Mouse (Mus musculus): Measurements from ENCODE around the gene Kif26b. TPM values are rescaled to one million over a fixed set of nuclear protein-coding genes. Genes with fewer than 3 reads are reported as not detected.

The Kif26b gene
- total RNA-seq (2021) = 10 to 100 TPM; 28.6 to 29.9 TPM
- long read RNA-seq, partial matches to known transcripts = 3 of 5 reads
- long read RNA-seq, other reads (novel, unspliced or antisense) = 2 of 5 reads

DNA sequence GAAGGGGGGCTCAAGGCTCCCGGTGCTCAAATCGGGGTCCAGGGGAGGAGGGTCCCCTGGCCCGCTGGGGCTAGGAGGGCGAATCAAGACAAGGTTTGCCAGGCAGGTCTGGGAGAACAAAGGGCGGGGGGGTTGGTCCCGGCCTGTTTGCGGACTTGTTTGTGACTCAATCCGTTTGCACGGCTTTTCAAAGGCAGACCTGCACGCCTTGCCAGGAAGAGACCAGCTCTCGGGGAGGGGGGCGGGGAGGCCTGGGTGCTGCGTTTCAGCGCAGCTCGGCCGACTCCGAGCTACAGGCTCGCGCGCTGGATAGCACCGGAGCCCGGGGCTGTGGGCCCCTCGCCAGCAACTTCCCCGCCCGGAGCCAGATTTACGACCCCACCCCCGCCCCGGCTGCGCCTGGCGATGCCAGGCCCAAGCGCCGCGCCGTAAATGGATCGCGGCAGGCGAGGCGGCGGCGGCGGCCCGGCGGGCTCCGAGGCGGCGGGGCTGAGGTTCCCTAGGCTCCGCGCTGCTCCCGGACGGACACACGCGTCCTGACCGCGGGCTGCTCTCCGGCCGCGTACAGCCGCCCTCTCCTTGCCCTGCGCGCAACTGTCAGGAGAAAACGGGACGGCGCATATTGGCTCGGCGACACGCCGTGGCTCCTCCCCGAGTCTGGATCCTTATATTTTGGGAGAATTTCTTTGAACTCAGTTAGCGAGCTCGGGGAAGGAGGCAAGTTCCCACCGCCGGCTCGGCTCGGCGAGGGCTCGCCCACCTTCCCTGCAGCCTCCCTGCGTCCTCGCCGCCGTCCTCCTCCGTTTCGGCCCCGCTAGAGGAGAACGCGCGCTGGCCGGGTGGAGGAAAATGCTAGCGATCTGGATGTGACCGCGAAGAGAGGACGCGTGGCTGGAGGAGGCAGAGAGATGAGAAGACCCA, at the start of gene Kif26b:
Kif26b (plus strand) TSS at position 695 of the 921 bp plus-strand sequence.
- DNase-seq (ENCODE audit: low spot score in 2 of 2) = peak; percentile 72 to 77

DNA sequence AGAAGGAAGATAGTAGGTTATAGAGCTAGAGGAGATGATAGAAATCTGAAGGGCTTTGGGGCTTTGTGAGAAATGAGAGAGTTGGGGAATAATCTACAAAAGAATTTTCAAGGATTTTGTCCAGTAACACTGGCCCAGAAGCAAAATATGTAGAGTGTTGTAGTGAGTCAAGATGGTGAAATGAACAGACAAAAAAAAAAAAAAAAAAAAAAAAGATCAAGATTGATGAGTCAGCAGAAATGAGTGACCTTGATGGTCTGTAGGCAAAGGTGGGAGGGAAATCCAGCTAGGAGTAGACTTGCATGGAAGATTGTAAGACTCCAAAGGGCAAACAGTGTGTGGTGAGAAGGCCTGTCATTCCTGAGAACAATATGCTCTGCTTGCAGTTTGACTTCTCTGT, 45.1 kb upstream of the Kif26b start:
- no peak for DNase-seq (ENCODE audit: low spot score in 2 of 2)

DNA sequence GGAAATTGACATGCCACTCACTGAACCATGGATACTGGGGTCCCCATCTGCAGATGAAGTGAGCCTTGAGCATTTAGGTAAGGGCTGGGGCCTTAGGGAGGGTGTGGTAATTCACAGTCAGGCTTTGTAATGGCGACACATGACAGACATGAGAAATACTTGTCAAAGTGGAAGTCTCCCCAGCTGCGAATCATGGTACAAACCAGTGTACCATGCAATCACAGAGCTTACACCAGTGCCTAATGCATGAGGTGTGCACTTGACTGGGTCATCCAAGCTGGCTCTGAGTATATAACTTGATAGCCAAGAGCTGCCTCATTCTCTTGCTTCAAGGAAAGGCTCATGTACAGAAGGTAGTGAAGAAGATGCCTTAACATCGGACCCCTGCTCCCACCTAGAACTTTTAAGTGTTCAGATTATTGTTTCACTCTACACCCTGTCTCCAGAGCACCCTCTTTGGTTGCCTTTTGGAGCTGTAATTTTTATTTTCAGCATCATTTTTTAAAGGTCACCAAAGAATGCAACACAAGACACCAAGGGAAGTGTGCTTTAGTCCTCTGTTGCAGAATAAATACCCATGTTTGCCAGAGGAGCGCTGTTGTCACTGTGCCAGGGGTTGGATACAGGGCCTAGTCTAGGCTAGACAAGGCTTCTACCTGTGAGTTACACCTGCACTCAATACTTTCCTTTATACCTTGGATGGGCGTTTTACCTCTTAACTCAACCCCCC, 43.6 kb upstream of the Kif26b start:
- DNase-seq (ENCODE audit: low spot score in 2 of 2) = no peak

DNA sequence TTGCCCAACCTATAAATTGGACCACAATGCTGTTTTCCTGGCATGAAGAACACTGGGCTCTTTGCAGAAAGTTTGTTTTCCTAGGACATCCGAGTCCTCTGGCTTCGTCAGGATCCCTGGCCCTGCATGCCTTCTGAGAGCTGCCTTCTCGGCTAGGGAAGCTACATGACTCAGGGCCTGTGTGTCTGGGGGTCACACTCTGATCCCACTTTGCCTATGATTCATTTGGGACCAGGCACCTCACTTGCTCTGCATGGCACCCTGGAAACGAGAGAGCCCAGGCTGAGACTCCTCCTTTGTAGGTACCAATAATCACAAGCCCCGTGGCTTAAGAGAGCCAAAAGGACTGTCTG, 43.1 kb upstream of the Kif26b start:
- DNase-seq (ENCODE audit: low spot score in 2 of 2) = no peak

DNA sequence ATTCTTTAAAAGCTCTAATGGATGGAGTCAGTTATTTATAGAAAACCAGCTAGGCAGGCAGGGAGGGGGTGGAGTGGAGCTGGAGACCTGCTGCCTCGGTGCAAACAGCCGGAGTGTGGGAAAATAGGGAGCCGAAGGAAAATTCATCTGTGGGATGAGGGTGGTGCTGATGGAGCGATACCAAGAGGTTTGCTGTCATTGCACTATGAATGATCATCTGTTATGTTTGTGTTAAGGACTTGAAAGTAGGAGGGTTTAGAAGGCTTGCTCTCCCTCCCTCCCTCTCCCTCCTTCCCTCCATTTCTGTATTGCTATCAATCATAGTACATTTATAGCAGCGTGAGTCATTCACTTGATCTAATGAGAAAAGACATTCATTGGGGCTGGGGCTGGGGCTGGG, 42.1 kb upstream of the Kif26b start:
- peak in 1 of 2 experiments; percentile 37 for DNase-seq (ENCODE audit: low spot score in 2 of 2)

DNA sequence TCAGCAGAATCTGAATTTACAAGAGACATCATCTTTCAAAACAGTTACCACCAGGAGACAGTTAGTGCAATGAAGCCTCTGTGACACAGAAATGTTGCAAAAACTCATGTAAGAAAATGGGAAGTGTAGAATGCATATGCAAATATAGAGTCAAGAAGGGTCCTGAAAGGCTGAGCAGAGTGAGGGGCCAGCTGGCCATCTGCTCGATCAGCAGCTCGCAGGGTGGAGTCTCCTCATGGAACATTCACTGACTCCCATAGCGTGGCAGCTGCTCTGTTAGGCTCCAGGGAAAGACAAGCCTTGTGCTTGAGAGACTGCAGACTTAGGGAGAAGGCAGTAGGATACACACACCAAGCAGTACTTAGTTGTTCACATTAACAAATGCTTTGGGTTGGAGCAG, 39.8 kb upstream of the Kif26b start:
- peak in 1 of 2 experiments; percentile 22 for DNase-seq (ENCODE audit: low spot score in 2 of 2)

DNA sequence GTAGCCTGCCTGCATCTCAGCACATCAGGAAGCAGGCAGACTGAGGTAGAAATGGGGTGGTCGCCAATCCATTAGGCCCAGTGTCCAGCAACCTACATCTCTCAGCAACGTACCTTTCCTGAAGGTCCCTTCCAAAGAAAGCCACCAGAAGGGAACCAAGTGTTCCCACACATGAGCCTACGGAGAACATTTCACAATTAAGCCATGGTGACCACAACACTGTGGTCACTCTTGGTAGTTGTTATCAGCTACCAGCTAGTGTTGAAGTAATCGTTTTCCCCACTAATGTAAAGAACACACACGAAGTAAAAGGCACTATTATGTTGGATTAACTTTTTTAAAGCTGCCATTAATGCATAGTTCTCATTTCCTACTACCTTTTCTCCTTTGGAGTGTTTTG, 37.2 kb upstream of the Kif26b start:
- DNase-seq (ENCODE audit: low spot score in 2 of 2) = no peak

DNA sequence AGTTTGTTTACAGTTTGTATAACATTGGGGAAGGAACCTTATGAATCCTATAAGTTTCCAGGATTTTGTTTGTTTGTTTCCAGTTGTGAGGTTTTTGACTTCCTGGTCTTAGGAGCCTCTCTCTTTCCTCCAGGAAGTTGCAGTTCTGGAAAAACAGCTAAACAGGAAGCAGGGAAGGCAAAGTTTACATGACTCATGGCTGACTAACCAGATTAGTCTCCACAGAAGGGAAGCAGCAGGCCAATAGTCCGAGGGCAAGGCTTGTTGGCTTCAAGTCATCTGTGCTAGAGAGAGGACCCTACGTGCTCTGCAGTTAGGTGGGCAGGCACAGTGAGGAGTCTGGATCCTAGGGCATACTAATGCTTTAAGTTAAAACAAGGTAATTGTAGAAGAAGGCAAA, 36.4 kb upstream of the Kif26b start:
- no peak for DNase-seq (ENCODE audit: low spot score in 2 of 2)

DNA sequence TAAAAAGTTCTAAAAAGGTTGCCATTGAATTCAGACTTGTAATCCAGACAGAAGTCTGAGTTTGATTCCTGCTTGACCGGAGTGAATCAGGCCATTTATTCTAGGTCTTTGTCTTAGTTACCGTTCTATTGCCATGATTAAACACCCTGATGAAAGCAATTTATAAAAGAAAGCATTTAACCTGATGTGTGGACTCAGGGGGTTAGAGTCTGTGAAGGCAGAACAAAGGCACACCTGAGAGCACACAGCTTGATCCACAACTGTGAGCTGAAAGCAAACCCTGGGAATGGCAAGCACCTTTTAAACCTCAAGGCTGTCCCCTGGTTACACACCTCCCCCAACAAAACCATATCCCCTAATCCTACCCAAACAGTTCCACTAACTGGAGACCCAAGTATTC, 32.7 kb upstream of the Kif26b start:
- no peak for DNase-seq (ENCODE audit: low spot score in 2 of 2)

DNA sequence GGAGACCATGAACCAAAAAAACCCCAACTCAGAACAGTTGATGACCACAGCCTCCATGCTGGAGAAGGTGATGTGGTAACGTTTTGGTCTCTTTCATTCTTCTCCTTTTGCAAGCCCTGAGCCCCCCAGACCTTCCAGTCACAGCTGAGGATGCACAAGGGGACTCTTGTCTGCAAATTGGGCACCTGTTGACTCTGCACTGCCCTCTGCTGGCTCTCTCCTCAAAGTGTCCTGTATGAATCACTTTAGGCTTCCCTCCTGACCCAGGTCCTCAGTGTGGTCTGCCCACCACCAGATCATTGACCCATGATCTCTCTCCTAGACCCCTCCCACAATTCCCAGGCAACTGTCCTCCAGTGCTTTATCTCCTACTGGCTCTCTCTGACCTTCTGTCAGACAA, 32.1 kb upstream of the Kif26b start:
- DNase-seq (ENCODE audit: low spot score in 2 of 2) = peak in 1 of 2 experiments; percentile 23

DNA sequence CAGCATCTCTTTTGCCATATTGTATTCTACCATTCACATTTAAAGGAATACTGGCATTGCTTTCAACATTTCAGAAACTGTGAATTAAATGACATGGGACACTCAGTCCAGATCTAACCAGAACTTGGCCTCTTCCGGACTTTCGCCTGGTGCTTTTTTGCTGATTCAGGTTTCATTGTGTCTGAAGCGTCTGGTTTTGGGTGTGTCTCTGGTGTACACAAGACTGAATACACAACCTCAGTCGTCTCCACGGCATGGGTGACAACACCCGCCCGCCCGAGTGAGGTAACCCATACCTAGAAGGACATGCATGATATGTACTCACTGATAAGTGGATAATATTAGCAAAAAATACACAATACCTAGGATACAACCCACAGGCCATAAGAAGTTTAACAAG, 22.0 kb upstream of the Kif26b start:
- no peak for DNase-seq (ENCODE audit: low spot score in 2 of 2)

DNA sequence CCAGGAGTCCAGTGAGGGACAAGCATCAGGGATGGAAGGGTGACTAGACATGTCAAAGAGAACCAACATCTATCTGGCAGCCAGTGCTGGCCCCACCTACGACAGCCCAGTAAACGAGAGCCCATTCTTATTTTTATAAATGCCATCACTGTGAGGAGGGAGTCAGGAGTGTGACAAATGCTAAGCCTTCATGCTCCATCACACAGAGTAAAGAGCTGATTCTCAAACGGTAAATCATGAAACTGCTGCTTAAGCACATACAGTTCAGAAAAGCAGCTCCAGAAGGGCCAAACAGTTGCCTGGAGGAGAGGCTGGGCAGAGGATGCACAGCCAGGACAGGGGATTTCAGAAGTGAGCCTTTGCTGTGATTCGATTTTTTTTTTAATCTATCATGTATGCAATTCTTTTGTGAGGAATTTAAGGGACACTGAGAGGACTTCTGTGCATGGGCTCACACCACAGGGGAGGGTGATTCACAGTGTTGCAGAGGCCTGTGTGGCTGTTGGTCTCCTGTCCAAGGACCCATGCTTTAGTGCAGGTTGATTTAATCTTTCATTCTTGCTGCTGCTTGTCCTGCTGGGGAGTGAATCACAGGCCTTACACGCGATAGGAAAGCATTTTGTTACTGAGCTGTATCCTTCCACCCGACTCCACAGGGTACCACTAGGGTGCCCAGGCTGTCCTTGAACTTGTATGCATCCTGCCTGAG, 16.4 kb upstream of the Kif26b start:
- no peak for DNase-seq (ENCODE audit: low spot score in 2 of 2)

DNA sequence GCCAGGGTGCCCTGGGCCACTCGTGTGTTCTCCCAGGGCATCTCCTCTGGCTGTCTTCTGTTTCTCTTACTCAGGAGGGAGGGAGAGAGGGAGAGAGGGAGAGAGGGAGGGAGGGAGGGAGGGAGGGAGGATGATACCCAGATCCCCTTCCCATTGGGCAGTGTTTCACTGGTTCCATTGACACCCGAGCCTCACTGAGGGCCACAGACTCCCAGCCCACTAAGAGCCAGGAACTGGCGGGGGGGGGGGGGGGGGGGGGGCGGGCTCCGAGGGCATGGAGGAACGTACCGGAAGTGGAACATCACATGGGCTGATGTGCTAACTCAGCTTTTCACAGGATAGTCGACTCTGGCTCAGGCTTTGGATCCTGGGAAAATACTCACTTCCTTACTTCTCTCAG, 15.0 kb upstream of the Kif26b start:
- no peak for DNase-seq (ENCODE audit: low spot score in 2 of 2)

DNA sequence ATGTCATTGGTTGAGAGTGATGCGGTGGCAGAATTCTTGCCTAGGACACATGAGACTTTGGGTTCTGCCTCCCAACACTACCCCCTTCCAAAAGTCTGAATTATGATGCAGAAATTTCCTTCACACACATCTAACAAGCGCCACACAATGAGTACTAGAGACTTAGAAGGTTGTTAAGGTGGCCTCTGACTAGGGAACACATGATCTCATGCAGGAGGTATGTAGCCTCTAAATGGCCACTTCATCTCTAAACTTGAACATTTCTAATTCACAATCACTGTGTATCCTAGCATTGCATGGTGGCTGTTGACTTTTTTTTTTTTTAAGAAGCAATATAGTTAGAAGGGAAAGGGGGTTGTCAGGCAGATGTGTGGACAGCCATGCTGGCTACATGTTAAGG, 13.1 kb upstream of the Kif26b start:
- no peak for DNase-seq (ENCODE audit: low spot score in 2 of 2)

DNA sequence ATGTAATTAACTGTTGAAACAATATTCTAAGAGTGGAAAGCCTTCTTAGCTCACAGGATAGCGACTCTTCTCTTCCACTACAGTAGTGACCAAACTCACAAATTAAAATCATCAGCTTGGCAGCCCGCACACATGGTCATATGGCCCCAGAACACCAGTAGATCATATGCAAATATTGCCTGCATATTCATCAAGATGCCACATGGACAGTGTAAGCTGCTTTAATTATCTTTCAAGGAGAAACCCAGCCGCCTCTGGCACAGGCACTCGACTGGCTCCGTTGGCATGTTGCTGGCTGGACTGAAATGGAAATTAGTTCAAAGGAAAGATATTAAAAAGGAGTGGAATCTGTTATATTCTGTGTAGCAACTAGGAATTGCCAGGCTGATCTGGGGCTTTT, 6.5 kb upstream of the Kif26b start:
- DNase-seq (ENCODE audit: low spot score in 2 of 2) = no peak

DNA sequence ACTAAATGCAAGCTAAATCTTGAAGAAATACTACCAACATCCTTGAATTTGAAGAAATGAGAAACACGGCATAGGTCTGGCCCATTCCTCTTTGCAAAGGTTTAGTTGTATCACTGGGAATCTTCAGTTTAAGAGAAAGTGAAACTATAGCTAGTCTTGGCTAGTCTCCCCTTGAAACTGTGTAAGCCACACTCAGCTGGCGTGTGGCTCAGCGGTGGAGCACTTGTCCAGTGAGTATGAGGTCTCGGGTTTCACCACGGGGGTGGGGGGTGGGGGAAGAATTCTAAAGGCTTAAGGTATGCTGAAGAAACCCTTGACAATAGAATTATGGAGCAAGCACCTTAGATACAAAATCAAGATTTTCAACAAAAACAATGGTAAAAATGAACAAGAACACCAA, 5.8 kb upstream of the Kif26b start:
- no peak for DNase-seq (ENCODE audit: low spot score in 2 of 2)

DNA sequence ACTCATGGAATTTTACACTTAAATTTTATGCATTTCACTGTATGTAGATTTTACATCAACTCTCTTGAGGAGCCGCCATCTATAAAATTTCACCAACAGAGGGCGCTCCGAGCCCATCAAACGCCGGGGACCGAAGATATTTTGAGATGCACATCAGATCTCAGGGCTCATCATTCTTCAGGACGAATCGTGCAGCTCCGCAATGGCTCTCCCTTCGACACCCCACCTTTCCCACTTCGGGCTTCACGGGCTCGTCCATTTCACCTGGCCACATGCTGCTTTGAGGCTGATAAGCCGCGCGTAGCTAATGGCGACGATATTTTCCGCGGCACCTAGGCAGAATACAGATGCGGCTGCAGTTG, 1.8 kb upstream of the Kif26b start:
- peak; percentile 73 to 76 for DNase-seq (ENCODE audit: low spot score in 2 of 2)

DNA sequence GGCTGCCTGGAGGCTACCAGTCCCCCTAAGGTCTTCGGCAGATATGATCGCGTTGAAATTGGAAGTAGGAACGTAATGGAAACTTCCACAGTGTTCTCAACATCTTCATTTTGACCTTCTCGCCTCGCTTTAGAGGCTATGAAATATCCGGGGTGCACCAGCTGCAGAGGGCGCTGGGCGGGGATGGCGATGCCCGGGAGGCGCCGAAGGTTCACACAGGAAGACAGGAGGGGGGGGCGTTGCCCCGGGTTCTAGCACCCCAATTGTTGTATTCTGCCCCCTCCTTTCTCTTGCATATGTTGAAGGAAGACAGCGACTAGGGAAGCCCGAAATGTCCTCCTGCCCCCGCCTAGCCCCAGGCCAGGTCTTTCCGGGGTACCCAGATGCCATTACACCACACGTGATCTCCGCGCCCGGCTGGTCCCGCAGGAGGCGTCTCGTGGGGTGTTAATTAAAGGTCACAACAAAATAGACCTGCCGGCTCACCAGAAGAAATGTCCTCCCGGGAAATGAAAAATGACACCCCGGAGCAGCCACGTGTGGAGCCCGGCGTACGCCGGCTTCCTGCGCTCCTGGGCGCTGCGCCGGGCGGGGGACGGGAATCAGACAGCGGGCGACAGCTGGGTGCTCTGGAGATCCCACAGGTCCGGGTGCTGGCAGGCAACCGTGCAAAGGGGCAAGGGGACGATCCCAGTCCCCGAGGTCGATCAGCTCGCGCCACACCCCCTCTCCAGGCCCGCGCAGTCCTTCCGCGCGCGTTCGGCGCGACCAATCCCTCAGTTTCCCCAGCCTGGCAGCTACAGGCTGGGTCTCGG, 1.2 kb upstream of the Kif26b start:
- peak; percentile 50 to 62 for DNase-seq (ENCODE audit: low spot score in 2 of 2)

DNA sequence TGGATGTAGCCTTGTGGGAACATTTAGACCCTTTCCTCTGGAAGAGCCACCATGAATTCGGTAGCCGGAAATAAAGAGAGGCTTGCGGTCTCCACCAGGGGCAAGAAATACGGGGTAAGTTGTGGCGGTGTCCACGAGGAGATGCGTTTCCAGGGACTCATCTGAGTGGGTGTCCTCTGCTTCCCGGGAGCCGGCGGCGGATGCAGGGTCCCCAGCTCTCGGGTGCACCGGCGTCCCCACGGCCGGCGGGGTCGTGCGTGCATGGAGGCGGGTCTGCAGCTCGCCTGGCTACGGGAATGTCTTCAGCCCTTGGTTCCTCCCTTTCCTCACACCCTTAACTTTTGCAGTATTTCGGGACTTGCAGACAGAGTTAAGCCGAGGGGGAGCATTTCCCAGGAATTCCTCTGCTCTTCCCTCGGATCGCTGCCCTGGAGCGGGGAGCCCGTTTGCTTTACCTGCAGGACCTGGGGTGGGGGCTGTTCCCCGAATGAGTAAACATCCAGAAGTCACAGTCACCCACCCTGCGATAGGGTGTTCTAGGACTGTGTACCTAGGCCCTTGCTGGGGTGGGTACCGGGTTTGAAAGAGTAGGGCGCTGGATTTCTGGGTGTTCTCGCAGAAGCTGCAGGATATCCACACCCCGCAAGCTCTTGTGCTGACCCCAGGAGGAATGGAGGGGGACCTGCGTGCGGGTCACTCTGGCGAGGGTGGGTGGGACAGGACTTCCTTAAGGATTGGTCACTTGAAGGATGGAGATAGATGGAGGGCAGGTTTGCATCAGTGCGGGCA, 781 bp downstream of the Kif26b start:
- DNase-seq (ENCODE audit: low spot score in 2 of 2) = peak; percentile 34 to 53
